Mouse (Mus musculus) adrenal gland, postnatal 36 days (tissue): Measurements from ENCODE around the gene Tgfb1i1. TPM values are rescaled to one million over a fixed set of nuclear protein-coding genes. Genes with fewer than 3 reads are reported as not detected.

Experiments
- DNase-seq, 2 experiments: peaks; one replicate each; pipeline ENCODE4 v3.0.0; 2021; ENCODE audit warnings: mixed read lengths in 1 of 2
- long read RNA-seq, 2 experiments: library from polyadenylated mRNA; stranded (forward); transcript quantifications; one replicate each; pipeline ENCODE4 v2.0.0; 2021; ENCODE audit warnings: borderline sequencing depth in 2 of 2
- total RNA-seq, 2 experiments: library from RNA; stranded (reverse); gene quantifications; 2 replicates each; pipeline ENCODE4 v1.2.3; 2021

Gene Tgfb1i1
- 10 to 100 TPM; 18.3 to 28.9 TPM for total RNA-seq
- long read RNA-seq, experiment 1, transcript Tgfb1i1-204 (10 exons, 3,788 nt): major isoform, 5 of 21 reads
- long read RNA-seq, experiment 1, transcript Tgfb1i1-201 (10 exons, 3,026 nt): major isoform, 5 of 21 reads
- long read RNA-seq, experiment 1, partial matches to known transcripts: 3 of 21 reads
- long read RNA-seq, experiment 1, other reads (novel, unspliced or antisense): 4 of 21 reads
- long read RNA-seq, experiment 2, partial matches to known transcripts: 1 of 12 reads
- long read RNA-seq, experiment 2, other reads (novel, unspliced or antisense): 3 of 12 reads

GRCm38 (mm10) chr7:128246496-128247391 is at the start of gene Tgfb1i1:
Gene Tgfb1i1 (plus strand): TSS chr7:128246812.
- DNase-seq: peak; percentile 54 to 68

- no peak for DNase-seq
Observed at GRCm38 (mm10) chr7:128201607-128202006, 45.0 kb upstream of the Tgfb1i1 start.

- peak in 1 of 2 experiments; percentile 7 for DNase-seq
Observed at GRCm38 (mm10) chr7:128203071-128203470, 43.5 kb upstream of the Tgfb1i1 start.

GRCm38 (mm10) chr7:128204179-128204578 is 42.4 kb upstream of the Tgfb1i1 start:
- DNase-seq: no peak

GRCm38 (mm10) chr7:128205695-128206094 is 40.9 kb upstream of the Tgfb1i1 start:
- no peak for DNase-seq

GRCm38 (mm10) chr7:128206152-128206551 is 40.5 kb upstream of the Tgfb1i1 start, which contains the start of gene Cox6a2:
Gene Cox6a2 (minus strand): TSS chr7:128206387.
- DNase-seq: no peak

GRCm38 (mm10) chr7:128208187-128208586 is 38.4 kb upstream of the Tgfb1i1 start:
- DNase-seq: peak; percentile 66 to 71

- DNase-seq: no peak
Observed at GRCm38 (mm10) chr7:128209826-128210225, 36.8 kb upstream of the Tgfb1i1 start.

- DNase-seq: no peak
Observed at GRCm38 (mm10) chr7:128219952-128220351, 26.7 kb upstream of the Tgfb1i1 start.

GRCm38 (mm10) chr7:128220936-128221335 is 25.7 kb upstream of the Tgfb1i1 start:
- DNase-seq: no peak

- peak; percentile 14 to 36 for DNase-seq
Observed at GRCm38 (mm10) chr7:128231741-128232140, 14.9 kb upstream of the Tgfb1i1 start.

- DNase-seq: no peak
Observed at GRCm38 (mm10) chr7:128234796-128235195, 11.8 kb upstream of the Tgfb1i1 start.

GRCm38 (mm10) chr7:128235481-128235880 is 11.1 kb upstream of the Tgfb1i1 start:
- DNase-seq: no peak

GRCm38 (mm10) chr7:128236426-128236825 is 10.2 kb upstream of the Tgfb1i1 start:
- no peak for DNase-seq

GRCm38 (mm10) chr7:128236856-128237592 is 9.6 kb upstream of the Tgfb1i1 start, which contains the start of gene Armc5:
Gene Armc5 (plus strand): TSS chr7:128237342.
- DNase-seq: peak; percentile 86 to 91

- no peak for DNase-seq
Observed at GRCm38 (mm10) chr7:128237593-128237926, 9.1 kb upstream of the Tgfb1i1 start.

- peak; percentile 100 for DNase-seq
Observed at GRCm38 (mm10) chr7:128237927-128238778, 8.5 kb upstream of the Tgfb1i1 start, which contains the start of gene 9130023H24Rik. Gene 9130023H24Rik (minus strand): TSS chr7:128238031.

- DNase-seq: no peak
Observed at GRCm38 (mm10) chr7:128238991-128239390, 7.6 kb upstream of the Tgfb1i1 start.

GRCm38 (mm10) chr7:128240131-128240784 is 6.4 kb upstream of the Tgfb1i1 start:
- peak in 1 of 2 experiments; percentile 23 for DNase-seq

GRCm38 (mm10) chr7:128242331-128242730 is 4.3 kb upstream of the Tgfb1i1 start:
- DNase-seq: no peak

GRCm38 (mm10) chr7:128243921-128244320 is 2.7 kb upstream of the Tgfb1i1 start:
- no peak for DNase-seq
